Mouse (Mus musculus) adrenal gland, postnatal 10 days (tissue): ENCODE measurements around the gene A230072I06Rik. TPM values are rescaled to one million over a fixed set of nuclear protein-coding genes. Genes with fewer than 3 reads are reported as not detected.
A peak's percentile ranks its signal among the peaks of the same experiment; 100 is the strongest.

Experiments
- DNase-seq: peaks from one replicate; pipeline ENCODE4 v3.0.0; 2021; ENCODE audit warnings: mixed read lengths
- long read RNA-seq, 2 experiments: library from polyadenylated mRNA; stranded (forward); transcript quantifications; one replicate each; pipeline ENCODE4 v2.0.0; 2021
- total RNA-seq, 2 experiments: library from RNA; stranded (reverse); gene quantifications; 2 replicates each; pipeline ENCODE4 v1.2.3; 2021

A230072I06Rik gene
- total RNA-seq = not detected
- long read RNA-seq, experiment 1 = 0 reads
- long read RNA-seq, experiment 2 = 0 reads

- peak; percentile 30 for DNase-seq
Observed at GRCm38 (mm10) chr8:12278663-12279312, at the start of gene A230072I06Rik. TSS of gene A230072I06Rik (plus strand) at chr8:12278819.

DNA sequence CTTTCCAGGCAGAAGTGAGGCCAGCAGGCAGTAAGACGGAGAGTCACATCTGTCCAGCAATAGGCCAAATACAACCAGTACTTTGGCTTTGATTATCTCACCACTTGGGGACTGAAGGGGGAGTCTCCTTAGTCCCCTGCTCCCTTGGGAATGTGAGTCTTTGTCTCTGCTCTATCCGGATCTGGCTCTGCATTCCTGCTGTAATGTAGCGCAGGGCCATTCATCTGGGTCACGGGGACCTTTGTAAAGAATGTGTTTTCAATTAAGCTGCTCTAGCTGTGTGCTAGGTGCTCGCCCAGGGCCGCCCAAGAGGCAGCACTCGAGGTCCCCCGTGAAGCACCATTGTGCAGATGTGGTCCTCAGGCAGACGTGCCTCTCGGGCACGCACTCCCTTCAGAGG lies 44.6 kb upstream of the A230072I06Rik start:
- no peak for DNase-seq

- no peak for DNase-seq
Observed at GRCm38 (mm10) chr8:12238775-12239174, 39.8 kb upstream of the A230072I06Rik start.

DNA sequence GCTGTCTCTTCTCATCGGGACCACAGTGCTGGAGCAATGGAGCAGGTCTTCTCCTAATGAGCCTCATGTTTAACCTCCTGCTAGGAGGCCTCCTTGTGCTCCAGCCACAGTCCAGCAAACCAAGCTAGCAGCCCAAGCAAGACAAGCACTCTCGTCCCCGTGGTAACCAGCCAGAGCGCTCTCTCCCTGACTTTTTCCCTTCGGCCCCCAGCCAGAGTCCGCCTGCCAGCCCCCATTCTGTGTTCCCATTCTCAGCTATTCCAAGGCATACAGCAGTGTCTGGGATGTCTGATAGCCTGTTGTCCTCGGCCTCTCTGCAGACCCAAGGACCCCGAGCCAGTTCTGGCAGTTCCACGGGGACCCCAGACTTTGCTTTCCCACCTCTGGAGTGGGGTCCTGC lies 38.5 kb upstream of the A230072I06Rik start:
- no peak for DNase-seq

- no peak for DNase-seq
Observed at GRCm38 (mm10) chr8:12243746-12244145, 34.9 kb upstream of the A230072I06Rik start.

- DNase-seq = no peak
Observed at GRCm38 (mm10) chr8:12259890-12260289, 18.7 kb upstream of the A230072I06Rik start.

GRCm38 (mm10) chr8:12260476-12261029 lies 18.1 kb upstream of the A230072I06Rik start:
- no peak for DNase-seq

DNA sequence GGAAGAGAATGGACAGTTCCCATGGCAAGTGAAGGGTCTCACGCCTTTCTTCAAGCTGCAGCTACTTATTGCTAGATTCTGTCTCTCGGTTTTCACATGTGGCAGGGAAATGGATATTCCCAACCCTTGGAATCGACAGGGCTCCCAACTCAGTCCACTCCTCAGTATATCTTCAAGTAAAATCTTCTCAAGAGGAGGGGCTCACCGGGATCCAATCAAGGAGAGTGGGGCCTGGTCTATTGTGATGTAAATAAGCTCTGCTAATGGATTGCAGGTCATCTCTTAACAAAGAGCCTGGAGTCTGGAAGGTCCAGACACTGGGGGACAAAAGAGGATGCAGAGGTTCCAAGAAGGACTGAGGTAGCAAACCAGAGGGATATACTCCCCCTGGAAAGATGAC lies 17.1 kb upstream of the A230072I06Rik start:
- DNase-seq = no peak

- no peak for DNase-seq
Observed at GRCm38 (mm10) chr8:12264996-12265395, 13.6 kb upstream of the A230072I06Rik start.

DNA sequence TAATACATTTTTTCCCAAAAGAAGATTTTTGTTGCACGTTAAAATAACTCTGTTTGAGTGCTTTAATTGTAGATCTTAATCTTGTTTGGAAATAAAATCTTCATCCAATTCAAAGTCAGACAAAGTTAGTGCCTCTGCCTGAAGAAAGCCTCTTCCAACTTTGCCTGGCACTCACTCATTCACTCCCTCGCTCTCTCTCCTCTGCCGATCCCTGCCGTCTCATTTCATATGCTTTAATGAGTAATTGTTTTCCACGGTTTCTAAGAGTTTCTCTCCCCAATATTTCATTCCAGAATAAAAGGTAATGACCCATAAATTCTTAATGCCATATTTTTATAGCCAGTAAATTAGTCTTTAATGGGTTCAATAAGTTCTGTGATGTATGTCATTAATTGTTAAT lies 10.8 kb upstream of the A230072I06Rik start:
- no peak for DNase-seq

DNA sequence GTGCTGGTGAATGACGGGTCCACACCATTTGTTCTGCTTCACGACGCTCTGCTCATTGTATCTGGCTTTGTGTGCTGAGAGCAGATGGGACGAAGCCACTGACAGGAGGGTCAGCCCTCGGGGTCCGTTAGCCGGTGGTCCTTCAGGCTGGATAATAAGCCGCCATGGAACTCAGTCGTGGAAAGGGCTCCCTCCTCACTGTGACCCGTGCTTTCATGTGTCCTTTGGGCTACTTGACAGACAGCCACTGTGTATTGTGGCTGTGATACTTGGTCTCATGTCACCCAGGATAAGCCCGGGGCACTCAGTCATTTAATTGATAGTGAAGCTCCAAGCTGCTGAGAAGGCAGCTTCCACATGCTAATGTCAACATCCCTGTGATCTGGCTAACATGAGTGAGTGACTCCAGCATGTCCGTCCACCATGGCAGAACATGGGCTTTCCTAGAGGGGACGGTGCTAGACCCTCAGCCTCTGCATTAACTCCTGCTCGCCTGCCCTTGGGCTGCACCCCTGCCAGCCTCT lies 10.3 kb upstream of the A230072I06Rik start:
- DNase-seq = no peak

- no peak for DNase-seq
Observed at GRCm38 (mm10) chr8:12279482-12280192, 1.0 kb downstream of the A230072I06Rik start.

DNA sequence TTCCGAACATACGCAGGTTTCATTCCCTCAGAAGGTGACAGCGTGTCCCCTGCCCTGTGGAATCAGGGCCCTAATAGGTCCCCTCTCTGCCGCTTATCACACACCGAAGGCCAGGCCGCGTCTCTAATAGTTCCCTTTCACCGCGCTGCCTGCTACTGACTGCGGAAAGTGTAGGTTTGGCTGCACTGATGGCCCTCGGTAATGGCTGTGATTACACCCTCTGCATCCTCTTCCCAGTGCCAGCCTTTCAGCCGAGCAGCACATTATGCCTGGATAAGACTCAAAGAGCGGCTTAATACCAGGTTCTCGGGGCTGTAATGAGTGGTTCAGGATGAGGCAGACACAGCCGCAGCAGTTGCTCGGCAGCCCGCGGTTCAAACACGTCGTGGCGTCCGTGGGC lies 3.5 kb downstream of the A230072I06Rik start:
- no peak for DNase-seq

DNA sequence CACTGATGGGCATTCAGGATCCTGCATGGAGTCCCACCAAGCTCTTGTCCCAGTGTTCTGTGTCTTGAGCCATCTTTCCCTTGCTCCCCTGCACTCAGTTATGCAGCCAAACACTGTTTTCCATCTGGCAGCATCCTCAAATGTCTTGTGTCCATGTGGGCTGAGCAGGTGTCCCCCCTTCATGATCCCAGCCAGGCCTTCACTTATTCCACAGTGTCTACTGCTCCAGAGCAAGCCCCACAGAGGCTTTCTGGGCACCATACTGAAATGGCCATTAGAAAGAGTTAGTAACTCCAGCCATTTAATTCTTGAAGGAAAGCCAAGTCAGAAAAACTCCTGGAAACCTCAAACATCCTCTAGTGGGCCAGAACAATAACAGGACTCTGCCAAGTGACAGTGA lies 11.9 kb downstream of the A230072I06Rik start:
- DNase-seq = no peak

GRCm38 (mm10) chr8:12298326-12298950 lies 19.8 kb downstream of the A230072I06Rik start:
- no peak for DNase-seq

GRCm38 (mm10) chr8:12301998-12302397 lies 23.4 kb downstream of the A230072I06Rik start:
- no peak for DNase-seq

DNA sequence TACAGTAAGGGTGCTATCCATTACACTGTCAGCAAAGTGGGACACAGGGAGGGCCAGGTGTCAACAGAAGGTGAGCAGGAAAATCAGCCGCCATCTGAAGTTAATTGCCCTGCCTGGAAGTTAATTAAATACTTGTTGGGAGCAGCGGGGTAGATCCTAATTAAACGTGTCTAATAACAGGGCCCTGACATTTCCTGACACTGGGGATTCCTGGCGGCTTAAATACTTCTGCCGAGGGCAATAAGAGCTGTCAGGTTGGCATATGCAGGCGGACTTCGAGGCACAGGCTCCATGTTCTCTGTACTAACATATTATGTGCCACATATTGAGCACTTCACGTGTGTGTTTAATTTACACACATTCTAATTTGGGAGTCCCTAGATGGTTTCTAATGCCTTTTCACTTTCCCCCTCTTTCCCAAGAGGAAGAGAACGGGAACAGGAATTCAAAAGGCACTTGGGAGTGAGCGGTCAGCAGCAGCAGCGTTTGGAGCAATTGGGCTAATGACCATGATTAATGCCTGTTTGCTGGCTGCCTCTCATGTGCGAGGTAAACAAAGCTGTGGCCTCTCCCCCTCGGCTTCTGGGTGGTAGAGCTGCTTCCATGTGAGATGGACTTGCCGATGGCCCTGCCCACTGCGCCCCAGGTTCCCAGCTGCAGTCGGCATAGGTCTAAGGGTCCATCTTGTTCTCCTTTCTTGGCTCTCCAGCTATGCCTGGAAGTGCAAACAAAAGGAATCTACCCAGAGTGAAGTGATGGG lies 34.5 kb downstream of the A230072I06Rik start:
- DNase-seq = no peak

- no peak for DNase-seq
Observed at GRCm38 (mm10) chr8:12314258-12314657, 35.6 kb downstream of the A230072I06Rik start.

DNA sequence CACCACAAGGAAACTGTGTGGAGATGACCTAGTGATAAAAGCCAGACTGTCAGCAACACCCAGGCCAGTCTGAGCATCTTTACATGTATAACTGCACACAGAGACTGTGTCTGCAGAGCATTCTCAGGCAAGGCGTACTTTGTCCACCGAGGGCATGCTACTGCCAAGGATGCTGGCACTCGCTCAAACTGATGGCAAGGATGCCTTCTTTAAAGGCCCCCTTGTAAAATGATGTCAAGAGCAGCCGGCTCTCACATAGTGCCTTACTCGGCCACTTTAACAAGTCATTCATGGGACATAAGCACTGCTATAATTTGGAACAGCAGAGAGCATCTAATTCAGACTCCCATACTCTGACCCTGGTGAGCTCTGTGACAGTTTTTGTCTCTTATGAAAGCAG lies 36.6 kb downstream of the A230072I06Rik start:
- no peak for DNase-seq

GRCm38 (mm10) chr8:12319755-12320455 lies 41.3 kb downstream of the A230072I06Rik start:
- no peak for DNase-seq

GRCm38 (mm10) chr8:12322071-12322470 lies 43.5 kb downstream of the A230072I06Rik start:
- no peak for DNase-seq
